Mouse (Mus musculus): Measurements from ENCODE around the gene Dmap1.

DNA sequence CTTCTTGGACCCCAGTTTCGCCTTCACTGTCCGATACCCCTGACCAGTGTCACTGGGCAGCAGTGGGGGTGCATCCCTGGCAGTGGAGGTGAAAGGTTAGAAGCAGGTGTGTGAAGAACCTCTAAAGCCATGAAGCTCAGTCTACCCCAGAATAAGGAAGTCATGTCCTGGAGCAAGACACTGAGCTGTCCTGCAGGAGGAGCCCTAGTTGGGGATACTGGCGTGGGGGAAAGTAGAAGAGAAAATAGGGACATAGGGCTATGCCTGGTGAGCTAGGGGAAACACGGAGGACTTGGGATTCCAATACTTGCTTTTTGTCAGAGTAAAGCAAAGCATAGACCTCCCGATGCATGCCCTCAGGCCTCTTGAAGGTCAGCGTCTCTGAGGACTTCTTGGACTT is 1.1 kb downstream of the Dmap1 start:
- no peak for TF ChIP-seq MAFK (IDR thresholded peaks at IDR 0.05; ENCODE audit: insufficient read depth, low read depth, low read length)
- TF ChIP-seq ZNF384 (IDR thresholded peaks at IDR 0.05; ENCODE audit: low read depth, low read length), result no peak
- TF ChIP-seq ZC3H11A (IDR thresholded peaks at IDR 0.05; ENCODE audit: borderline replicate concordance, low read depth, low read length), result no peak
- TF ChIP-seq HCFC1 (IDR thresholded peaks at IDR 0.05; ENCODE audit: borderline replicate concordance, insufficient read depth, low read length), result no peak

Data from ES-E14 (cell line).